Mouse (Mus musculus): ENCODE data around the gene Cacna1e. TPM values are rescaled to one million over a fixed set of nuclear protein-coding genes. Genes with fewer than 3 reads are reported as not detected.

Cacna1e gene
- total and polyA plus RNA-seq, 3 experiments = not detected

- H3K27ac ChIP-seq (ENCODE audit: control insufficient read depth, low read depth, low read length) = no peak overlapping the region
- no peak for DNase-seq (ENCODE audit: low read depth, low spot score)
- H3K9me3 ChIP-seq (replicated peaks; ENCODE audit: insufficient read depth, low read length) = no peaks in the 10 kb centered on the region
- H3K4me3 ChIP-seq (ENCODE audit: control insufficient read depth in 1 of 2, insufficient read depth in 1 of 2, low read depth in 2 of 2, low read length in 2 of 2) = no peak overlapping the region
- TF ChIP-seq RAD21 (IDR thresholded peaks at IDR 0.05; ENCODE audit: low read depth, low read length) (no peak), CHD2 (IDR thresholded peaks at IDR 0.05; ENCODE audit: low read length) (no peak), MEF2A (IDR thresholded peaks at IDR 0.05; ENCODE audit: extremely low read depth, insufficient replicate concordance, low read depth, low read length, poor library complexity, severe bottlenecking) (no peak)
- no peaks in the 10 kb centered on the region for H3K79me2 ChIP-seq (ENCODE audit: control insufficient read depth, insufficient read depth, low read length, poor library complexity)
- H3K9ac ChIP-seq (ENCODE audit: control insufficient read depth, low read depth, low read length, poor library complexity, severe bottlenecking) = no peak overlapping the region
- H3K36me3 ChIP-seq (ENCODE audit: control insufficient read depth in 1 of 2, insufficient read depth in 2 of 2, low read length in 2 of 2) = no peaks in the 10 kb centered on the region
- H3K4me1 ChIP-seq (ENCODE audit: control insufficient read depth in 1 of 2, insufficient read depth in 2 of 2, low read length in 2 of 2) = no peaks in the 10 kb centered on the region
- H3K27me3 ChIP-seq (ENCODE audit: control insufficient read depth in 1 of 2, insufficient read depth in 2 of 2, low read length in 2 of 2) = no peaks in the 10 kb centered on the region
Observed at GRCm38 (mm10) chr1:154730411-154730961, 153.8 kb downstream of the Cacna1e start.

- H3K36me3 ChIP-seq (ENCODE audit: control insufficient read depth in 1 of 2, insufficient read depth in 2 of 2, low read length in 2 of 2) = no peaks in the 10 kb centered on the region
- H3K27me3 ChIP-seq (ENCODE audit: control insufficient read depth in 1 of 2, insufficient read depth in 2 of 2, low read length in 2 of 2) = no peaks in the 10 kb centered on the region
- no peak overlapping the region for H3K27ac ChIP-seq (ENCODE audit: control insufficient read depth, low read depth, low read length)
- no peak overlapping the region for H3K9ac ChIP-seq (ENCODE audit: control insufficient read depth, low read depth, low read length, poor library complexity, severe bottlenecking)
- no peaks in the 10 kb centered on the region for H3K79me2 ChIP-seq (ENCODE audit: control insufficient read depth, insufficient read depth, low read length, poor library complexity)
- TF ChIP-seq CTCF (IDR thresholded peaks at IDR 0.05 in 2 of 3, conservative IDR thresholded peaks at IDR 0.05 in 1 of 3; ENCODE audit: control insufficient read depth in 1 of 3, insufficient read depth in 1 of 3, low read depth in 2 of 3, low read length in 3 of 3, poor library complexity in 1 of 3, severe bottlenecking in 1 of 3) = peak; percentile 56 to 74 (median 63)
- TF ChIP-seq GABPA (IDR thresholded peaks at IDR 0.05; ENCODE audit: low read depth, low read length) = no peak
- no peak for TF ChIP-seq UBTF (IDR thresholded peaks at IDR 0.05; ENCODE audit: borderline replicate concordance, insufficient read depth, low read depth, low read length)
- peak; percentile 87 for TF ChIP-seq RAD21 (IDR thresholded peaks at IDR 0.05; ENCODE audit: low read depth, low read length)
- no peak for TF ChIP-seq NRF1 (IDR thresholded peaks at IDR 0.05; ENCODE audit: insufficient read depth, low read depth, low read length, poor library complexity, severe bottlenecking)
- peak; percentile 82 for TF ChIP-seq SMC3 (IDR thresholded peaks at IDR 0.05; ENCODE audit: low read depth, low read length)
- peak; percentile 73 for TF ChIP-seq ZC3H11A (IDR thresholded peaks at IDR 0.05; ENCODE audit: low read depth, low read length)
- no peak for TF ChIP-seq ZNF384 (IDR thresholded peaks at IDR 0.05; ENCODE audit: low read depth, low read length)
- H3K4me3 ChIP-seq (ENCODE audit: control insufficient read depth in 1 of 2, insufficient read depth in 1 of 2, low read depth in 2 of 2, low read length in 2 of 2) = no peak overlapping the region
- no peaks in the 10 kb centered on the region for H3K9me3 ChIP-seq (replicated peaks; ENCODE audit: insufficient read depth, low read length)
- no peaks in the 10 kb centered on the region for H3K4me1 ChIP-seq (ENCODE audit: control insufficient read depth in 1 of 2, insufficient read depth in 2 of 2, low read length in 2 of 2)
- peak; percentile 69 for DNase-seq (ENCODE audit: low read depth, low spot score)
Observed at GRCm38 (mm10) chr1:154729269-154729980, 154.9 kb downstream of the Cacna1e start.

GRCm38 (mm10) chr1:154728682-154729081, 155.6 kb downstream of the Cacna1e start:
- Histone ChIP-seq H3K9ac (ENCODE audit: control insufficient read depth, low read depth, low read length, poor library complexity, severe bottlenecking) (no peak overlapping the region), H3K27me3 (ENCODE audit: control insufficient read depth in 1 of 2, insufficient read depth in 2 of 2, low read length in 2 of 2) (no peaks in the 10 kb centered on the region), H3K36me3 (ENCODE audit: control insufficient read depth in 1 of 2, insufficient read depth in 2 of 2, low read length in 2 of 2) (no peaks in the 10 kb centered on the region), H3K4me1 (ENCODE audit: control insufficient read depth in 1 of 2, insufficient read depth in 2 of 2, low read length in 2 of 2) (no peaks in the 10 kb centered on the region), H3K27ac (ENCODE audit: control insufficient read depth, low read depth, low read length) (no peak overlapping the region), H3K4me3 (ENCODE audit: control insufficient read depth in 1 of 2, insufficient read depth in 1 of 2, low read depth in 2 of 2, low read length in 2 of 2) (no peak overlapping the region), H3K9me3 (replicated peaks; ENCODE audit: insufficient read depth, low read length) (no peaks in the 10 kb centered on the region), H3K79me2 (ENCODE audit: control insufficient read depth, insufficient read depth, low read length, poor library complexity) (no peaks in the 10 kb centered on the region)
- DNase-seq (ENCODE audit: low read depth, low spot score) = no peak
- TF ChIP-seq ZKSCAN1 (IDR thresholded peaks at IDR 0.05; ENCODE audit: low read depth, low read length) (no peak), POLR2AphosphoS5 (IDR thresholded peaks at IDR 0.05; ENCODE audit: borderline replicate concordance, low read depth, low read length) (no peak), CHD2 (IDR thresholded peaks at IDR 0.05; ENCODE audit: low read length) (no peak), RAD21 (IDR thresholded peaks at IDR 0.05; ENCODE audit: low read depth, low read length) (no peak), POLR2A (IDR thresholded peaks at IDR 0.05; ENCODE audit: control insufficient read depth in 1 of 2, insufficient read depth in 1 of 2, low read depth in 1 of 2, low read length in 2 of 2, poor library complexity in 1 of 2) (no peak), ZC3H11A (IDR thresholded peaks at IDR 0.05; ENCODE audit: low read depth, low read length) (no peak), MAZ (IDR thresholded peaks at IDR 0.05; ENCODE audit: low read depth, low read length) (no peak), CHD1 (IDR thresholded peaks at IDR 0.05; ENCODE audit: low read depth, low read length) (no peak), TAL1 (IDR thresholded peaks at IDR 0.05; ENCODE audit: low read length) (no peak), MXI1 (IDR thresholded peaks at IDR 0.05; ENCODE audit: low read depth, low read length) (no peak)
